Mouse (Mus musculus): ENCODE data around the gene Mrgprg. TPM values are rescaled to one million over a fixed set of nuclear protein-coding genes. Genes with fewer than 3 reads are reported as not detected.
A peak's percentile ranks its signal among the peaks of the same experiment; 100 is the strongest.

Mrgprg gene
- polyA plus RNA-seq, 1 experiment from 2014 or later: not detected

DNA sequence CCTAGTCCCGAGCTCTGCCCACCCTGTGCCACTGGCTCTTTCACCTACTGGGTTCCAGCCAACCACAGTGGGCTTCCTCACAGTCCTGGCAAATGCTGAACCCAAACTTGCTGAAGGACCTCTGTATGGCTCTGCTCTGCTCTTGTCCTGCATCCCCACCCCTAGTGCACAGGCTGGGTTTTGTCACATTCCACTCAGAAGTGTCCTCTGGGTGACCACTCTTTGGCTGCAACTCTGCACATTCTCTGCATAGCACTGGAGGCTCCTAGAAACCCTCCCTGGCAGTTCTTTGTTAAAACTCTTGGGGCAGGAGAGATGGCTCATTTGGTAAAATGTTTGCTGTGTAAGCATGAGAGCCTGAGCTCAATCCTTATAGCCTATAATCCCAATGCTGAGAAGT lies 49.0 kb downstream of the Mrgprg start:
- DNase-seq (ENCODE audit: low spot score) (peak; percentile 91), ATAC-seq (peak; percentile 96)
- Histone ChIP-seq H3K27me3 (replicated peaks; ENCODE audit: insufficient read depth, low read length) (no peaks in the 10 kb centered on the region), H3K9me3 (ENCODE audit: low read length) (no peaks in the 10 kb centered on the region), H3K4me1 (ENCODE audit: insufficient read depth, low read depth, low read length) (peaks cover 23% of the 10 kb centered on the region; the same call in 1 of the 2 replicates), H3K9ac (replicated peaks; ENCODE audit: low read depth) (no peak overlapping the region), H3K4me2 (replicated peaks; ENCODE audit: low read depth, low read length) (no peak overlapping the region), H3K4me3 (ENCODE audit: low read depth, low read length) (no peak overlapping the region), H3K36me3 (ENCODE audit: insufficient read depth, low read length) (no peaks in the 10 kb centered on the region), H3K27ac (ENCODE audit: low read length) (peak overlapping the region; percentile 69)
- 33% methylated on average over 1 of the region's 1 CpGs for WGBS
- TF ChIP-seq CTCF (IDR thresholded peaks at IDR 0.05) (peak; percentile 45), EP300 (IDR thresholded peaks at IDR 0.05) (peak; percentile 82)

Small RNA genes within 50 kb of the gene (microRNA-seq; reads per million reads assigned to microRNA genes)
- gene Gm22064: not detected

Other genes with a start within 250 kb of the Mrgprg start
- 107 and 109 TPM in 2 replicates for gene Nap1l4, start 217.9 kb downstream of the Mrgprg start, polyA plus RNA-seq (2015; fragmentation: Nextera tagmentation; extraction: Ambion mirVana)
- 24.4 and 26.4 TPM in 2 replicates for gene Cars, start 166.9 kb downstream of the Mrgprg start, polyA plus RNA-seq (2015; fragmentation: Nextera tagmentation; extraction: Ambion mirVana)
- 1.0 and 1.2 TPM in 2 replicates for gene Tnfrsf26, start 138.3 kb downstream of the Mrgprg start, polyA plus RNA-seq (2015; fragmentation: Nextera tagmentation; extraction: Ambion mirVana)
- gene Tnfrsf22, start 117.3 kb downstream of the Mrgprg start, polyA plus RNA-seq (2015; fragmentation: Nextera tagmentation; extraction: Ambion mirVana): 4.6 and 5.3 TPM in 2 replicates
- gene Tnfrsf23, start 81.1 kb downstream of the Mrgprg start, polyA plus RNA-seq (2015; fragmentation: Nextera tagmentation; extraction: Ambion mirVana): 2.2 and 3.0 TPM in 2 replicates
- 47.6 and 56.8 TPM in 2 replicates for gene Osbpl5, start 10.0 kb downstream of the Mrgprg start, polyA plus RNA-seq (2015; fragmentation: Nextera tagmentation; extraction: Ambion mirVana)
- gene Mrgpre, start 17.5 kb upstream of the Mrgprg start, polyA plus RNA-seq (2015; fragmentation: Nextera tagmentation; extraction: Ambion mirVana): 0.67 and 0.72 TPM in 2 replicates
- gene Nadsyn1, start 55.9 kb upstream of the Mrgprg start, polyA plus RNA-seq (2015; fragmentation: Nextera tagmentation; extraction: Ambion mirVana): 5.0 and 5.2 TPM in 2 replicates
- 9.7 and 10.8 TPM in 2 replicates for gene Dhcr7, start 56.2 kb upstream of the Mrgprg start, polyA plus RNA-seq (2015; fragmentation: Nextera tagmentation; extraction: Ambion mirVana)
- not detected in 2 replicates for gene Gm498, start 99.8 kb upstream of the Mrgprg start, polyA plus RNA-seq (2015; fragmentation: Nextera tagmentation; extraction: Ambion mirVana)
- 0.76 and 1.2 TPM in 2 replicates for gene Shank2, start 234.9 kb upstream of the Mrgprg start, polyA plus RNA-seq (2015; fragmentation: Nextera tagmentation; extraction: Ambion mirVana)